Mouse (Mus musculus) C2C12 (cell line): ENCODE data around the gene Dnaaf3. TPM values are rescaled to one million over a fixed set of nuclear protein-coding genes. Genes with fewer than 3 reads are reported as not detected.
"Not testable (repeated sequence)": the region's sequence is repeated elsewhere in the genome, so short reads cannot be mapped to it uniquely, and the experiment has no call there.

Experiments
- H3K27me3 ChIP-seq: one replicate; pipeline ENCODE4 v1.6.1; 2011; ENCODE audit not compliant: control insufficient read depth, insufficient read depth, insufficient read length
- H3K36me3 ChIP-seq: one replicate; pipeline ENCODE4 v1.6.1; 2011; ENCODE audit not compliant: control insufficient read depth, insufficient read depth
- H3K4me3 ChIP-seq: one replicate; pipeline ENCODE4 v1.5.1; 2011; ENCODE audit warnings: mild to moderate bottlenecking, control low read depth; ENCODE audit not compliant: poor library complexity, insufficient read depth, severe bottlenecking
- H3K79me2 ChIP-seq: one replicate; pipeline ENCODE4 v1.6.1; 2011; ENCODE audit not compliant: control insufficient read depth, insufficient read depth
- H3K79me3 ChIP-seq: one replicate; pipeline ENCODE4 v1.6.1; 2011; ENCODE audit warnings: low read depth, control low read depth
- H3ac ChIP-seq: one replicate; pipeline ENCODE3; 2011; ENCODE audit warnings: low read depth; ENCODE audit not compliant: control insufficient read depth, insufficient read length
- CEBPB ChIP-seq: IDR thresholded peaks from one replicate; pipeline ENCODE4 v1.6.1; 2011; ENCODE audit warnings: low read depth, mild to moderate bottlenecking, control low read depth, moderate library complexity
- CTCF ChIP-seq: IDR thresholded peaks from one replicate; pipeline ENCODE4 v1.5.1; 2011; ENCODE audit not compliant: control insufficient read depth, insufficient read depth, insufficient read length
- FOSL1 ChIP-seq: IDR thresholded peaks from one replicate; pipeline ENCODE4 v1.8.0; 2011; ENCODE audit warnings: mild to moderate bottlenecking, low read length; ENCODE audit not compliant: poor library complexity, insufficient read depth, severe bottlenecking
- MAX ChIP-seq: IDR thresholded peaks from one replicate; pipeline ENCODE4 v1.6.1; 2011; ENCODE audit warnings: mild to moderate bottlenecking, control low read depth
- MYOD1 ChIP-seq: IDR thresholded peaks from one replicate; pipeline ENCODE4 v1.6.1; 2011; ENCODE audit warnings: low read depth; ENCODE audit not compliant: control insufficient read depth, insufficient read length
- MYOG ChIP-seq: IDR thresholded peaks from one replicate; pipeline ENCODE4 v1.6.1; 2011; ENCODE audit not compliant: control insufficient read depth, insufficient read length; ENCODE audit errors: extremely low read depth
- USF1 ChIP-seq: IDR thresholded peaks from one replicate; pipeline ENCODE4 v1.6.1; 2011; ENCODE audit warnings: low read depth, mild to moderate bottlenecking, control low read depth, moderate library complexity
- polyA plus RNA-seq: library from polyadenylated mRNA; unstranded; fragments of >200 nt; fragmentation: generic; extraction: Trizol; gene quantifications from one replicate; pipeline ENCODE4 v1.2.1, GENCODE M21; 2012; ENCODE audit warnings: missing spikeins

The Dnaaf3 gene
- polyA plus RNA-seq, 1 experiment: 1.4 TPM

GRCm38 (mm10) chr7:4537181-4537580, 4.9 kb upstream of the Dnaaf3 start:
- Histone ChIP-seq H3K79me2 (no peaks in the 10 kb centered on the region), H3ac (no peak overlapping the region), H3K36me3 (no peaks in the 10 kb centered on the region), H3K27me3 (peaks cover 6% of the 10 kb centered on the region), H3K79me3 (no peaks in the 10 kb centered on the region), H3K4me3 (no peak overlapping the region)
- TF ChIP-seq CTCF: no peak
- no peak for TF ChIP-seq MAX
- TF ChIP-seq CEBPB: no peak

- no peak overlapping the region for H3K4me3 ChIP-seq
- no peaks in the 10 kb centered on the region for H3K36me3 ChIP-seq
- H3K27me3 ChIP-seq: peaks cover 4% of the 10 kb centered on the region
- TF ChIP-seq MYOD1: no peak
- no peak overlapping the region for H3ac ChIP-seq
- H3K79me3 ChIP-seq: no peaks in the 10 kb centered on the region
- no peaks in the 10 kb centered on the region for H3K79me2 ChIP-seq
Observed at GRCm38 (mm10) chr7:4536369-4536768, 4.1 kb upstream of the Dnaaf3 start.

DNA sequence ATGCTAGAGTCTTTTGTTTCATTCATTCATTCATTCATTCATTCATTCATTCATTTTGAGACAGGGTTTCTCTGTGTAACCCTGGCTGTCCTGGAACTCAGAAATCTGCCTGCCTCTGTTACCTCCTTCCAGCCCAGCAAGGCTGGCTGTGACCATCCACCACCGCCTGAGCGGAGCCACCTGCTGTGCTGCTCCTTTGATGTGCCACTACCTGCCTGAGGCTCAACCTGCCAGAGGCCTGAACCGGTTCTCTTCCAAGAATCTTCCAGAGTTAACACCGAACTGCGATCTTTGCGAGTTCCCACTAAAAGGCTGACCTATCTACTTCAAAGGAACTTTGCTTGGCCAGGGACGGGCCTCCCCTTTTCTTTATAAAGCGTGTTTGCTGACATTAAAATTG, 2.1 kb downstream of the Dnaaf3 start:
- H3K36me3 ChIP-seq, H3K79me3 ChIP-seq, H3ac ChIP-seq, H3K79me2 ChIP-seq, H3K27me3 ChIP-seq, H3K4me3 ChIP-seq: not testable (repeated sequence)

- Histone ChIP-seq H3ac (no peak overlapping the region), H3K27me3 (no peaks in the 10 kb centered on the region), H3K79me3 (no peaks in the 10 kb centered on the region), H3K36me3 (no peaks in the 10 kb centered on the region), H3K79me2 (no peaks in the 10 kb centered on the region), H3K4me3 (no peak overlapping the region)
- TF ChIP-seq USF1 (no peak), FOSL1 (no peak), MYOG (no peak), MAX (no peak), CEBPB (no peak), MYOD1 (no peak), CTCF (no peak)
Observed at GRCm38 (mm10) chr7:4527302-4527689, 5.0 kb downstream of the Dnaaf3 start.

DNA sequence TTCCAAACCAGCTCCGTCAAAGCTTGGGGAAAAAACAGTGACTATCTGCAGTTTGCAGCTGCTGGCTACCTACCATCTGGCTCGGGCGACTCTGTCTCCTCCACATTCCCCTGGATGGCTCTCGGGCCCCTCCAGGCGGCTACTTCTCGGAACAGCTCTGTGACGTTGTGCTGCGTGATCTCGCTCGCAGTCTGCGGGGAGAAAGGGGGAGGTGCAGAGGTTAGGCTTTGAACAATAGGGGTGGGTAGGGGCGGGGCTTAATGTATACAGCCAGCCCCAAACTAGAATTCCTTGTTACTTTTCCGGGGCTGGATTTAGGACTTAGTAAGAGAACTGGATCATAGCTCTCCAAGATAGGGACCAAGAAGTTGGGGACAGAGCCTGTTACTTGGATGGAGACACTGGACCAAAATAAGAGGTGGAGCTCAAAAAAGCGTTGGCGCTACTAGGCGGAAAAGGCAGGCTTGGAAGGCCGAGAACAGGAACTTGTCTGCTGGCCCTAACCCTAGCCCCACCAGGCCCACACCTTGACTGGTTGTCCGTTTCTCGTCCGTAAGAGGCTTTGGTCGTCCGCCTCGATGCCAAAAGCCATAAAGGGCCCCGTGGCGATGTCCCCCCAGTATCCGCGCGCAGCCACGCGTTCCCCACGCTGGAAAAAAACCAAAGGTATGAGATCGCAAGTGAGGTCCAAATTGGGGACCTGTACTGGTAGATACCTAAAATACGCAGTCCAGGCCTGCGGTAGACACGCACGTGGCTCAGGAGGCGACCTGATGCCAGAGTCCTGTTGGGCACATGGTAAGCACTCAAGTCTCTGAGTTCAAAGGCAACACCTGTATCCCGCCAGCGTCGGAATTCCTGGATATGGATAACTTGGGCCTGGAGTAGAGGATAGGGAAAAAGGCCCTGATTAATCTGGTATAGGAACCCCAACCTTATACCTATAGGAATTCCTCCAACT, 5.6 kb downstream of the Dnaaf3 start:
- no peaks in the 10 kb centered on the region for H3K79me2 ChIP-seq
- no peak overlapping the region for H3ac ChIP-seq
- no peaks in the 10 kb centered on the region for H3K27me3 ChIP-seq
- TF ChIP-seq CEBPB (no peak), CTCF (peak; percentile 65)
- no peaks in the 10 kb centered on the region for H3K79me3 ChIP-seq
- no peaks in the 10 kb centered on the region for H3K36me3 ChIP-seq
- no peak overlapping the region for H3K4me3 ChIP-seq

DNA sequence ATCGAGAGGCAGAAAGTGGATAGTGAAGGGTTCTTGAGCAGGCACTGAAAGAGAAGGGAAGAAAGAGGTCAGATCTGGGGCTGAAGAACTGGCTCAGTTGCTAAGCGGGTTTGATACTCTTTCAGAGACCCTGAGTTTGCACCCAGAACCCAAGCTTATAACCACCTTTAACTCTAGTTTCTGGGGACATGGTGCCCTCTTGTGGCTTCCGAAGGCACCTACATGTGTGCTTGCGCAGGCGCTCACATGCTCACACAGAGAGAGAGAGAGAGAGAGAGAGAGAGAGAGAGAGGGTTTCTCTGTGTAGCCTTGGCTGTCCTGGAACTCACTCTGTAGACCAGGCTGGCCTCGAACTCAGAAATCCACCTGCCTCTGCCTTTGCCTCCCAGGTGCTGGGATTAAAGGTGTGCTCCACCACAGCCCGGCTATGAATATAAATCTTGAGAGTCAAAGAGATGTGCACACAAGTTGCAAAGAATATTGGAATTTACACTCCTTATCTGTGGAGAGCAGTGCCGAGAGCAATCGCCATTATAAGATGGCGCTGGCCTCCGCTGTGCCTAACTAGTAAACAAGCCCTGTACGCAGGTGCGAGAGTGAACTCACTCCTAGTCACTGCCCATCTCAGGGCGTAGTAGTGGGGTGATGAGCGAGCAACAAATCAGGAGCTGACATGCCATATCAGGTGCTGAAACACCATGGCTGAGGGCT, 7.9 kb downstream of the Dnaaf3 start, which contains the start of gene Tnni3:
Gene Tnni3, minus strand, starts transcription at position 18 of the 711 bp plus-strand sequence.
- not testable (repeated sequence) for H3ac ChIP-seq, H3K4me3 ChIP-seq, H3K27me3 ChIP-seq, H3K36me3 ChIP-seq, H3K79me2 ChIP-seq, H3K79me3 ChIP-seq
- peak; percentile 13 for TF ChIP-seq CTCF
